Mouse (Mus musculus) forebrain, postnatal 0 days (tissue): ENCODE measurements around the gene Abi3bp. TPM values are rescaled to one million over a fixed set of nuclear protein-coding genes. Genes with fewer than 3 reads are reported as not detected.
A peak's percentile ranks its signal among the peaks of the same experiment; 100 is the strongest.

ENCODE experiments used
- ATAC-seq: fragments of 200-750 bp; cut with Nextera tagmentation; 2 replicates; pipeline ENCODE4 v1.8.0; 2017; ENCODE audit warnings: mild to moderate bottlenecking, moderate library complexity
- DNase-seq: peaks from one replicate; pipeline ENCODE4 v3.0.0-alpha.2; 2015
- H3K27ac ChIP-seq: fragments of 300-500 bp; sonication (generic); 2 replicates; pipeline ENCODE4 v1.5.1; 2014; ENCODE audit warnings: low read depth, mild to moderate bottlenecking, antibody characterized with exemption, low read length, moderate library complexity, mixed read lengths
- H3K27me3 ChIP-seq: fragments of 300-500 bp; sonication (generic); 2 replicates; pipeline ENCODE4 v1.6.1; 2014; ENCODE audit warnings: mild to moderate bottlenecking, low read length, mixed read lengths; ENCODE audit not compliant: insufficient read depth
- H3K36me3 ChIP-seq: fragments of 300-500 bp; sonication (generic); 2 replicates; pipeline ENCODE4 v1.6.1; 2014; ENCODE audit warnings: mild to moderate bottlenecking, moderate library complexity; ENCODE audit not compliant: insufficient read depth
- H3K4me1 ChIP-seq: fragments of 300-500 bp; sonication (generic); 2 replicates; pipeline ENCODE4 v1.6.1; 2014; ENCODE audit warnings: antibody characterized with exemption; ENCODE audit not compliant: insufficient read depth
- H3K4me2 ChIP-seq: fragments of 300-500 bp; sonication (generic); 2 replicates; pipeline ENCODE4 v1.6.1; 2014; ENCODE audit warnings: low read depth, mild to moderate bottlenecking, moderate library complexity
- H3K4me3 ChIP-seq: fragments of 300-500 bp; sonication (generic); 2 replicates; pipeline ENCODE4 v1.5.1; 2014; ENCODE audit warnings: low read depth, low read length, mixed read lengths
- H3K9ac ChIP-seq: fragments of 300-500 bp; sonication (generic); 2 replicates; pipeline ENCODE4 v1.6.1; 2014; ENCODE audit warnings: mild to moderate bottlenecking
- H3K9me3 ChIP-seq: fragments of 300-500 bp; sonication (generic); 2 replicates; pipeline ENCODE4 v1.6.1; 2016; ENCODE audit warnings: low read length
- CTCF ChIP-seq: sonication (generic); IDR thresholded peaks from 2 replicates; pipeline ENCODE4 v1.5.1; 2016; ENCODE audit warnings: antibody characterized with exemption, control low read depth, low read depth
- WGBS: fragments of 180-500 bp; shearing (Covaris S2); extraction: QIAGEN DNeasy Blood & Tissue Kit; methylation state at CpG from one replicate; pipeline ENCODE4 v1.1.7; 2014; 5-methylcytosine and 5-hydroxymethylcytosine counted together
- polyA plus RNA-seq: library from polyadenylated mRNA; unstranded; fragments of >200 nt; fragmentation: Nextera tagmentation; extraction: Ambion mirVana; gene quantifications from 2 replicates; pipeline ENCODE4 v1.2.1, GENCODE M21; 2015
- total RNA-seq: library from RNA; depleted of rRNA; stranded (reverse); fragments of >200 nt; gene quantifications from 2 replicates; pipeline ENCODE4 v1.2.3, GENCODE M21; 2014; rRNA removed

Abi3bp gene
- total RNA-seq, result 0.54 and 1.2 TPM in 2 replicates
- 0.54 and 0.64 TPM in 2 replicates for polyA plus RNA-seq

- WGBS, result 52% methylated on average over 11 of the region's 11 CpGs
- Histone ChIP-seq H3K9me3 (no peaks in the 10 kb centered on the region), H3K27me3 (no peaks in the 10 kb centered on the region), H3K4me2 (no peak within 1 kb of the TSS), H3K9ac (no peak within 1 kb of the TSS), H3K4me3 (no peak within 1 kb of the TSS), H3K4me1 (no peaks in the 10 kb centered on the region), H3K36me3 (no peaks in the 10 kb centered on the region), H3K27ac (no peak within 1 kb of the TSS)
- DNase-seq (peak; percentile 4), ATAC-seq (peak; percentile 74)
- no peak for TF ChIP-seq CTCF
Measured at GRCm38 (mm10) chr16:56477677-56478574, at the start of gene Abi3bp. Abi3bp (plus strand) TSS chr16:56477878.

- no peak for ATAC-seq
Measured at GRCm38 (mm10) chr16:56435293-56436185, 42.1 kb upstream of the Abi3bp start.

DNA sequence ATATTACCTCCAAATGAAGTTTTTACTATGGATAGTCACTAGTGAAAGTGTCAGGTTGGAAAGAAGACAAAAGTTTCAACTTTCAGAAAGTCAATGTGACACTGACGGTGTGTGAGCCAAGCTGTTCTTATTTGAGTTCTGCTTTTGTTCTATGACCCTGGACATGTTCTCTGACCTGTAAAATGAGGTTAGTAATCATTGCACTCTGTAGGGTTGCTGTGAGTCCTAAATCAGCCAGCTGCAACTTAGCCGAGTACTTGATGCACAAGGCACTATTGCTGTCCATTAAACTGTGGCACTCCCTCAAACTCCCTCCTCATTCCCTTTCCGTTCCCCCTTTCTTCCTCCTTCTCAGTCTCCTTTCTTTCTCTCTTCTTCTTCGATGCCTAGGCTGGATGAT lies 37.4 kb upstream of the Abi3bp start:
- H3K27me3 ChIP-seq, result no peaks in the 10 kb centered on the region
- no peak for ATAC-seq
- H3K36me3 ChIP-seq, result no peaks in the 10 kb centered on the region
- H3K27ac ChIP-seq, result no peak overlapping the region
- no peak for TF ChIP-seq CTCF
- no peak overlapping the region for H3K4me3 ChIP-seq
- no peak overlapping the region for H3K4me2 ChIP-seq
- WGBS, result 75% methylated on average over 4 of the region's 4 CpGs
- no peak overlapping the region for H3K9ac ChIP-seq
- no peak for DNase-seq
- H3K9me3 ChIP-seq, result no peaks in the 10 kb centered on the region
- no peaks in the 10 kb centered on the region for H3K4me1 ChIP-seq

More at GRCm38 (mm10) chr16:56435293-56436185, 42.1 kb upstream of the Abi3bp start:
- H3K4me3 ChIP-seq, result no peak overlapping the region
- no peaks in the 10 kb centered on the region for H3K4me1 ChIP-seq
- H3K4me2 ChIP-seq, result no peak overlapping the region
- no peak overlapping the region for H3K9ac ChIP-seq
- H3K36me3 ChIP-seq, result no peaks in the 10 kb centered on the region
- WGBS, result 85% methylated on average over 4 of the region's 4 CpGs
- H3K27me3 ChIP-seq, result no peaks in the 10 kb centered on the region
- H3K27ac ChIP-seq, result no peak overlapping the region
- no peak for DNase-seq
- no peak for TF ChIP-seq CTCF
- H3K9me3 ChIP-seq, result no peaks in the 10 kb centered on the region

- no peak for TF ChIP-seq CTCF
- no peaks in the 10 kb centered on the region for H3K9me3 ChIP-seq
- H3K4me3 ChIP-seq, result no peak overlapping the region
- no peak overlapping the region for H3K27ac ChIP-seq
- H3K9ac ChIP-seq, result no peak overlapping the region
- H3K36me3 ChIP-seq, result no peaks in the 10 kb centered on the region
- ATAC-seq, result no peak
- no peak for DNase-seq
- WGBS, result 90% methylated on average over 5 of the region's 5 CpGs
- no peaks in the 10 kb centered on the region for H3K27me3 ChIP-seq
- no peak overlapping the region for H3K4me2 ChIP-seq
- no peaks in the 10 kb centered on the region for H3K4me1 ChIP-seq
Measured at GRCm38 (mm10) chr16:56441113-56441512, 36.6 kb upstream of the Abi3bp start.

GRCm38 (mm10) chr16:56441658-56442344 lies 35.9 kb upstream of the Abi3bp start:
- H3K4me2 ChIP-seq, result no peak overlapping the region
- DNase-seq, result no peak
- no peaks in the 10 kb centered on the region for H3K27me3 ChIP-seq
- no peak overlapping the region for H3K4me3 ChIP-seq
- 82% methylated on average over 7 of the region's 7 CpGs for WGBS
- H3K9me3 ChIP-seq, result no peaks in the 10 kb centered on the region
- H3K27ac ChIP-seq, result no peak overlapping the region
- H3K36me3 ChIP-seq, result no peaks in the 10 kb centered on the region
- no peak for ATAC-seq
- H3K4me1 ChIP-seq, result no peaks in the 10 kb centered on the region
- H3K9ac ChIP-seq, result no peak overlapping the region
- TF ChIP-seq CTCF, result no peak

- H3K4me3 ChIP-seq, result no peak overlapping the region
- H3K27ac ChIP-seq, result no peak overlapping the region
- DNase-seq (no peak), ATAC-seq (no peak)
- H3K4me1 ChIP-seq, result no peaks in the 10 kb centered on the region
- H3K27me3 ChIP-seq, result no peaks in the 10 kb centered on the region
- WGBS, result 84% methylated on average over 2 of the region's 2 CpGs
- no peak for TF ChIP-seq CTCF
- no peaks in the 10 kb centered on the region for H3K36me3 ChIP-seq
- no peak overlapping the region for H3K4me2 ChIP-seq
- no peak overlapping the region for H3K9ac ChIP-seq
- 0 out of 2 replicates have a peak, but pooled peaks cover 6% of the 10 kb centered on the region for H3K9me3 ChIP-seq
Measured at GRCm38 (mm10) chr16:56451482-56451881, 26.2 kb upstream of the Abi3bp start.
